Mouse (Mus musculus) olfactory bulb, adult 2 months (tissue): Measurements from ENCODE around the gene Phgr1.

Experiments
- CTCF ChIP-seq: fragments of 200-500 bp; IDR thresholded peaks from 2 replicates; pipeline ENCODE4 v1.5.1; 2012; ENCODE audit warnings: low read depth, mild to moderate bottlenecking, low read length, moderate library complexity; ENCODE audit not compliant: insufficient read depth
- POLR2A ChIP-seq: fragments of 200-500 bp; IDR thresholded peaks from 2 replicates; pipeline ENCODE4 v1.6.1; 2012; ENCODE audit warnings: mild to moderate bottlenecking, low read depth, low read length, moderate library complexity; ENCODE audit not compliant: insufficient read depth

GRCm38 (mm10) chr2:118792259-118792613 lies 19.7 kb downstream of the Phgr1 start:
- TF ChIP-seq POLR2A (no peak), CTCF (no peak)
